Mouse (Mus musculus) neural tube, embryonic 13.5 days (tissue): ENCODE measurements around the gene Hist1h3g. TPM values are rescaled to one million over a fixed set of nuclear protein-coding genes. Genes with fewer than 3 reads are reported as not detected.
A peak's percentile ranks its signal among the peaks of the same experiment; 100 is the strongest.
"Not testable (repeated sequence)": the region's sequence is repeated elsewhere in the genome, so short reads cannot be mapped to it uniquely, and the experiment has no call there.

Experiments used
- ATAC-seq: fragments of 200-750 bp; cut with Nextera tagmentation; 2 replicates; pipeline ENCODE4 v1.8.0; 2017; ENCODE audit warnings: low read depth, mild to moderate bottlenecking, moderate TSS enrichment, moderate library complexity
- H3K27ac ChIP-seq: fragments of 300-500 bp; sonication (generic); replicated peaks from 2 replicates; pipeline ENCODE4 v1.5.1; 2015; ENCODE audit warnings: moderate library complexity, mild to moderate bottlenecking, inconsistent platforms
- H3K27me3 ChIP-seq: fragments of 300-500 bp; sonication (generic); 2 replicates; pipeline ENCODE4 v1.6.1; 2015; ENCODE audit warnings: mild to moderate bottlenecking, inconsistent platforms
- H3K36me3 ChIP-seq: fragments of 300-500 bp; sonication (generic); 2 replicates; pipeline ENCODE4 v1.6.1; 2015; ENCODE audit warnings: mild to moderate bottlenecking, inconsistent platforms
- H3K4me1 ChIP-seq: fragments of 300-500 bp; sonication (generic); replicated peaks from 2 replicates; pipeline ENCODE4 v1.6.1; 2015; ENCODE audit warnings: inconsistent platforms
- H3K4me2 ChIP-seq: fragments of 300-500 bp; sonication (generic); 2 replicates; pipeline ENCODE4 v1.6.1; 2015; ENCODE audit warnings: inconsistent platforms, mild to moderate bottlenecking, moderate library complexity
- H3K4me3 ChIP-seq: fragments of 300-500 bp; sonication (generic); 2 replicates; pipeline ENCODE4 v1.5.1; 2015; ENCODE audit warnings: mild to moderate bottlenecking, inconsistent platforms
- H3K9ac ChIP-seq: fragments of 300-500 bp; sonication (generic); 2 replicates; pipeline ENCODE4 v1.6.1; 2015; ENCODE audit warnings: moderate library complexity, mild to moderate bottlenecking, inconsistent platforms
- H3K9me3 ChIP-seq: fragments of 300-500 bp; sonication (generic); 2 replicates; pipeline ENCODE4 v1.6.1; 2016; ENCODE audit warnings: inconsistent platforms
- WGBS: fragments of 180-500 bp; shearing (Covaris S2); methylation state at CpG from one replicate; pipeline ENCODE4 v1.1.7; 2015; 5-methylcytosine and 5-hydroxymethylcytosine counted together
- polyA plus RNA-seq: library from polyadenylated mRNA; unstranded; fragments of >200 nt; fragmentation: Nextera tagmentation; extraction: Ambion mirVana; gene quantifications from 2 replicates; pipeline ENCODE4 v1.2.1, GENCODE M21; 2015

Gene Hist1h3g
- polyA plus RNA-seq, 1 experiment from 2014 or later: 1.3 TPM

DNA sequence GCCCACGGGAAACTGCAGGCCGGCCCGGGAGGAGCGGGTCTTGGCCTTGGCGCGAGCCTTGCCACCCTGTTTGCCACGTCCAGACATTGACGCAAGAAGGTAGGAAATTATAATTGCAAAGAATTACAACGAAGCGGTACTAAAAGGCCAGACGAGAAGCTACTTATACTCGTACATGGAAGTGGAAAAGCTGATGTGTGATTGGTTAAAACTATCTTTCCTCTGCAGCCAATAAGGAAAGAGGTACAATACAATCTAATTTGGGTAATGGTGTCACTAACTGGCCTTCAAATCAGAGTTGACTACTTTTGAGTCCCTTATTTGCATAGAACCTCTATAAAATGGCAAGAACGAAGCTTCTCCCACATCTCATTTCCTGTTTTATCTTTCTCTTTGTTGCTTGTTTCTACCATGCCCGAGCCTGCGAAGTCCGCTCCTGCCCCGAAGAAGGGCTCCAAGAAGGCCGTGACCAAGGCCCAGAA is 35.8 kb downstream of the Hist1h3g start, which contains the start of the genes Hist1h2ae and Hist1h2bg:
TSS of gene Hist1h2ae (minus strand) at position 199 of the 482 bp plus-strand sequence.
TSS of gene Hist1h2bg (plus strand) at position 375 of the 482 bp plus-strand sequence.
- H3K4me1 ChIP-seq: peaks cover 28% of the 10 kb centered on the region
- H3K4me2 ChIP-seq: peak within 1 kb of the TSS; percentile 81
- H3K27me3 ChIP-seq: no peaks in the 10 kb centered on the region
- H3K4me3 ChIP-seq: peak within 1 kb of the TSS; percentile 45
- no peaks in the 10 kb centered on the region for H3K9me3 ChIP-seq
- H3K9ac ChIP-seq: peak within 1 kb of the TSS; percentile 80
- no peaks in the 10 kb centered on the region for H3K36me3 ChIP-seq
- 0% methylated on average over 18 of the region's 18 CpGs for WGBS
- peak within 1 kb of the TSS; percentile 96 for H3K27ac ChIP-seq
- peak; percentile 91 for ATAC-seq

DNA sequence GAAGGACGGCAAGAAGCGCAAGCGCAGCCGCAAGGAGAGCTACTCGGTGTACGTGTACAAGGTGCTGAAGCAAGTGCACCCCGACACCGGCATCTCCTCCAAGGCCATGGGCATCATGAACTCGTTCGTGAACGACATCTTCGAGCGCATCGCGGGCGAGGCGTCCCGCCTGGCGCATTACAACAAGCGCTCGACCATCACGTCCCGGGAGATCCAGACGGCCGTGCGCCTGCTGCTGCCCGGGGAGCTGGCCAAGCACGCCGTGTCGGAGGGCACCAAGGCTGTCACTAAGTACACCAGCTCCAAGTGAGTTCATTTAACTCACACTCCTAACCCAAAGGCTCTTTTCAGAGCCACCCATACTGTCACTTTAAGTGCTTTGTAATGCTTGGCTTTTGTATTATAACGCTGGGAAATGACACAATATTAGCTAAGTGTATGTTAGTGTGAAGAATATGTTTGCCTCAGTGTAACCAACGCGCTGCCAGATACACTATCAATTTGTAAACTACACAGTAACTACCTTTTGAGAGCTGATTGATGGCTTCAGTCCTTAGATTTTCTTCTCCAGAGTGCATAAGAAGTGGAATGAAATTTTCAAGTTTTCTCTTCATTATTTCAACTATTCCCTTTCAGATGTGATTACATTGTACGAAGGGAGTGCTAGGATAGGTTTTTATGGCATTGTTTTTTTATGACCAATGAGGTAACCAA is 36.4 kb downstream of the Hist1h3g start:
- Histone ChIP-seq H3K27ac (peak overlapping the region; percentile 96), H3K9ac (peak overlapping the region; percentile 80), H3K4me2 (peak overlapping the region; percentile 81), H3K4me3 (peak overlapping the region; percentile 45), H3K4me1 (peaks cover 34% of the 10 kb centered on the region)
- not testable (repeated sequence) for H3K9me3 ChIP-seq, ATAC-seq, H3K27me3 ChIP-seq, H3K36me3 ChIP-seq
- under 1% methylated on average over 14 of the region's 34 CpGs for WGBS

DNA sequence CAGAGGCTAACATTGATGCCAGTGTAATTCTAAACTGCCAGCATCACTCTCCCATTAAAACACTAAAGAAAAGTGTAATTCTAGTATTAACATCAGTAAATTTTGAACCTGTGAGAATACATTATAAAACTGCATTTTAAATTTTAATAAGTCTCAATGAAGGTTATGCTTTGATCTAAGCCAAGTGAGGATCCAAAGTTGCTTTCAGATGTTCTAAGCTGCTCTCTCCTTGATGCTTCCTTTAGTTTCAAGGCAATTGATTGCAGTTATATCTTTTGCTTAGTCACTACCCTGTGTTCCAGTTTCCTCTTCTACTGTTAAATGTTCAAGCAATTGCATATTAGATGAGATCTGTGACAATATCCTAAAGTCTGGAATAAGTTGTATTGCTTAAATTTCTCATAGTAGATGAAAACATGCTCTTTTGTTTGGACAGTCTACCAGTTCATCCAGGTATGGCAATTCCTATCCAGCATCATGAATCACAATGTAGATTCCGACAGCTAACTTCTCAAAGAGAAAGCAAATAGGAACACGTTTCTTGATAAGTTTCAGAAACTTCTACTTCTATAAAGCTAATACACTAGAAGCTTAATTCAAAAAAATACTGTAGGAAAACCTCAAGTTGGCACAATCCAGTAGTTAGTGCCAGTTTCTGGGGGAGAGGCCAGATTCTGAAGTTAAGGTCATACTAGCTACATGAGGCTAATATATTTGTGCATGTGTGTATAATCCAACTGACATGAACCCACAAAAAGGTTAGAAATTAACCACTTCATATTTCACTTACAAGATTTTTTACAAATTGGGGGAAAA is 37.2 kb downstream of the Hist1h3g start:
- Histone ChIP-seq H3K9me3 (no peaks in the 10 kb centered on the region), H3K9ac (peak overlapping the region; percentile 80), H3K4me1 (peaks cover 42% of the 10 kb centered on the region), H3K4me2 (peak overlapping the region; percentile 81), H3K27ac (peak overlapping the region; percentile 96), H3K27me3 (no peaks in the 10 kb centered on the region), H3K36me3 (no peaks in the 10 kb centered on the region), H3K4me3 (peak overlapping the region; percentile 45)
- WGBS: 35% methylated on average over 2 of the region's 2 CpGs
- ATAC-seq: no peak

DNA sequence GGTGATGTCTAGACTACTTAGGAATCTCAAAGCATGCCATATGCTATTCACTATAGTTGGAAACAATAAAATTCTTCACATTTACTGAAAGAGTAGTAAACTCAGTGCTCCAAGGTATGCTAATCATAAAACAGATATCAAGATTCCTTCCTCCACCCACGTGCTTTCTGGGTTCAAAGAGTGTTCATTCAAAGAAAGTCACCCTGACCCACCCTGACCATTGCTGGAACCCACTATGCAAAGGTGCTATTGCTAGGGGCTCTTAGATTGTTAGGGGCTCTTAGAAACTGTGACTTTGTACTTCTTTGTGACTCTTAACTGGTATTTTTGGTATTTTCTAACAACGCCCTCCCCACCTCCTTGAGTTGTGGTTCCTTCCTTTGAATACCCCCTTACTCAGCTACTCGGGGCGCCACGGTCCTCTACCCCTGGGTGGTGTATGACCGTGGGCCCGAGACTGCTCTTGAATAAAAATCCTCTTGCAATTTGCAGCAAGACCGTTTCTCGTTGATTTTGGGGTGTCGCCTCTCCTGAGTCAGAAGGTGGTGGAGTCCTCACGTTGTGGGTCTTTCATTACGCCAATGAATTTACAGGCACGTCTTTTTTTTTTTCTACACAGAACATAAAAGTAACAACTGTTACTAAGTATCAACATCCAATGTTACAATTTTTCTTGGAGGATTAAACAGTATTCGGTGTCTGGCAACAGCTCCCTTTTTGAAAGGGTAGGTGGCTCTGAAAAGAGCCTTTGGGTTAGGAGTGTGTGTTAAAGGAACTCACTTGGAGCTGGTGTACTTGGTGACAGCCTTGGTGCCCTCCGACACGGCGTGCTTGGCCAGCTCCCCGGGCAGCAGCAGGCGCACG is 38.0 kb downstream of the Hist1h3g start:
- Histone ChIP-seq H3K4me1 (peaks cover 42% of the 10 kb centered on the region), H3K4me2 (peak overlapping the region; percentile 81), H3K4me3 (peak overlapping the region; percentile 45), H3K27ac (peak overlapping the region; percentile 96), H3K9ac (peak overlapping the region; percentile 80)
- WGBS: 11% methylated on average over 20 of the region's 20 CpGs
- H3K36me3 ChIP-seq, ATAC-seq, H3K27me3 ChIP-seq, H3K9me3 ChIP-seq: not testable (repeated sequence)

DNA sequence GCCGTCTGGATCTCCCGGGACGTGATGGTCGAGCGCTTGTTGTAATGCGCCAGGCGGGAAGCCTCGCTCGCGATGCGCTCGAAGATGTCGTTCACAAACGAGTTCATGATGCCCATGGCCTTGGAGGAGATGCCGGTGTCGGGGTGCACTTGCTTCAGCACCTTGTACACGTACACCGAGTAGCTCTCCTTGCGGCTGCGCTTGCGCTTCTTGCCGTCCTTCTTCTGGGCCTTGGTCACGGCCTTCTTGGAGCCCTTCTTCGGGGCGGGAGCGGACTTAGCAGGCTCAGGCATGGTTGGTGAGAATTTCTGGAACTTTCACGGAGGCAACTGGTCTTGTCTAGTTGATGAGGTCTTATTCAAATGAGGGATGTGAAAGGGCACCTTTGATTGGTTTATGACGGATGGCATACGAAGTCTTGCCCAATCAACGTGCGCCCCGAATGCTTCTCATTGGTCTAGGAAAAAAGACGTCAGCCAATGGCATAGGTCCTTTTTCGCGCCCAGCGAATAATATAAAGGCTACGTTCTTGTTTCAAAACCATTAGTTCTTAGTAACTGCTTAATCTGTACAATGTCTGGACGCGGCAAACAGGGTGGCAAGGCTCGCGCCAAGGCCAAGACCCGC is 38.8 kb downstream of the Hist1h3g start, which contains the start of the genes Hist1h2bf and Hist1h2ad:
TSS of gene Hist1h2bf (minus strand) at position 299 of the 627 bp plus-strand sequence.
TSS of gene Hist1h2ad (plus strand) at position 484 of the 627 bp plus-strand sequence.
- H3K27me3 ChIP-seq, H3K9me3 ChIP-seq, H3K36me3 ChIP-seq: not testable (repeated sequence)
- Histone ChIP-seq H3K4me3 (peak within 1 kb of the TSS; percentile 45), H3K4me1 (peaks cover 42% of the 10 kb centered on the region), H3K27ac (peak within 1 kb of the TSS; percentile 84), H3K9ac (peak within 1 kb of the TSS; percentile 80), H3K4me2 (peak within 1 kb of the TSS; percentile 81)
- under 1% methylated on average over 42 of the region's 42 CpGs for WGBS
- peak; percentile 88 for ATAC-seq

DNA sequence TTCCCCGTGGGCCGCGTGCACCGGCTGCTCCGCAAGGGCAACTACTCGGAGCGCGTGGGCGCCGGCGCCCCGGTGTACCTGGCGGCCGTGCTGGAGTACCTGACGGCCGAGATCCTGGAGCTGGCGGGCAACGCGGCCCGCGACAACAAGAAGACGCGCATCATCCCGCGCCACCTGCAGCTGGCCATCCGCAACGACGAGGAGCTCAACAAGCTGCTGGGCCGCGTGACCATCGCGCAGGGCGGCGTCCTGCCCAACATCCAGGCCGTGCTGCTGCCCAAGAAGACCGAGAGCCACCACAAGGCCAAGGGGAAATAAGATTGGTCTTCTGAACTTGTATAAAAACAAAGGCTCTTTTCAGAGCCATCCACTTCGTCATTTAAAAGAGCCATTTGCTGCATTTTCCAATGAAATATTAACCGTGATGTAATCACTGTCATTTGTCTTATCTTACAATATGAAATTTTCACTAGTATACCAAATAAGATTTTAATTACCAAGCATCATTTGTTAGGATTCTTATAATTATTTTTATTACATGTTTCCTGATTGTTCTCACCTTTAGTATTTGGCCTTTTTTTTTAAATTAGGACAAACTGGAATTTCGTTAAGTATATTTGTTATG is 39.4 kb downstream of the Hist1h3g start:
- Histone ChIP-seq H3K4me1 (peaks cover 42% of the 10 kb centered on the region), H3K9ac (peak overlapping the region; percentile 59; the same call in 1 of the 2 replicates), H3K4me2 (peak overlapping the region; percentile 81), H3K27ac (peak overlapping the region; percentile 84), H3K4me3 (peak overlapping the region; percentile 45)
- WGBS: under 1% methylated on average over 7 of the region's 39 CpGs
- ATAC-seq: peak; percentile 6; the same call in 1 of the 2 replicates
- H3K9me3 ChIP-seq, H3K27me3 ChIP-seq, H3K36me3 ChIP-seq: not testable (repeated sequence)

DNA sequence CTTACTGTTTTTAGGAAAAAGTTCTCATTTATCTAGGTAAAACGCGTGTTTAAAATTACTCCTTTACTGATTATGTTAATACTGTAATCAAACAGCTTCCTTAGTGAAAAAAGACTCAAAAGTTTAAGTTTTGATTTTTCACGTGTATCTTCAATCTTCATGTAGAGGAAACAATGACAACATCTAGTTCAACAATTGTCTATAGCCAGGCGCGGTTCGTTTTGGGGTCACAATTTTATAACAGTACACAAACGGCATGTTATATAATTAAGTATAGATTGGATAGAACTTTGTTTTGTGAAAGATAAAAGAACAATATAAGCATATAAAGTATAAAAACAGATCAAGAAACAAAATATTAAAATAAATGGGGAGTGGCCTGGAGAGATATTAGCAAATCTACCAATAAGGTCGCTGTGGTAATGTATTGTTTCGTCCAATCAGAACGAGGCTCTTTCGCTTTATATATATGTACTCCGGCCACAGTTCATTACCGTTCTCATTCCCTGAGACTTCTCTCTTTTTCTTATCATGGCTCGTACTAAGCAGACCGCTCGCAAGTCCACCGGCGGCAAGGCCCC is 40.1 kb downstream of the Hist1h3g start, which contains the start of gene Hist1h3d:
TSS of gene Hist1h3d (plus strand) at position 493 of the 581 bp plus-strand sequence.
- no peaks in the 10 kb centered on the region for H3K36me3 ChIP-seq
- peak within 1 kb of the TSS; percentile 42 for H3K4me3 ChIP-seq
- peaks cover 38% of the 10 kb centered on the region for H3K4me1 ChIP-seq
- H3K9me3 ChIP-seq: no peaks in the 10 kb centered on the region
- H3K27me3 ChIP-seq: no peaks in the 10 kb centered on the region
- H3K4me2 ChIP-seq: peak within 1 kb of the TSS; percentile 81
- H3K27ac ChIP-seq: peak within 1 kb of the TSS; percentile 84
- peak; percentile 60 for ATAC-seq
- under 1% methylated on average over 18 of the region's 18 CpGs for WGBS
- H3K9ac ChIP-seq: peak within 1 kb of the TSS; percentile 78

DNA sequence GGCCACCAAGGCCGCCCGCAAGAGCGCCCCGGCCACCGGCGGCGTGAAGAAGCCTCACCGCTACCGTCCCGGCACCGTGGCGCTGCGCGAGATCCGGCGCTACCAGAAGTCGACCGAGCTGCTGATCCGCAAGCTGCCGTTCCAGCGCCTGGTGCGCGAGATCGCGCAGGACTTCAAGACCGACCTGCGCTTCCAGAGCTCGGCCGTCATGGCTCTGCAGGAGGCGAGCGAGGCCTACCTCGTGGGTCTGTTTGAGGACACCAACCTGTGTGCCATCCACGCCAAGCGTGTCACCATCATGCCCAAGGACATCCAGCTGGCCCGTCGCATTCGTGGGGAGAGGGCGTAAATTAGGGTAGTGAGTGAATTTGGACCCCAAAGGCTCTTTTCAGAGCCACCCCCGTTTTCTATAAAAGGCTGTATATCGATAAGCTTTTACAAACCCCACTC is 40.7 kb downstream of the Hist1h3g start:
- Histone ChIP-seq H3K4me3 (peak overlapping the region; percentile 42), H3K4me1 (peaks cover 39% of the 10 kb centered on the region), H3K9ac (peak overlapping the region; percentile 78), H3K27ac (peak overlapping the region; percentile 81), H3K4me2 (peak overlapping the region; percentile 81)
- H3K36me3 ChIP-seq, H3K9me3 ChIP-seq, H3K27me3 ChIP-seq, ATAC-seq: not testable (repeated sequence)
- WGBS: under 1% methylated on average over 14 of the region's 40 CpGs

DNA sequence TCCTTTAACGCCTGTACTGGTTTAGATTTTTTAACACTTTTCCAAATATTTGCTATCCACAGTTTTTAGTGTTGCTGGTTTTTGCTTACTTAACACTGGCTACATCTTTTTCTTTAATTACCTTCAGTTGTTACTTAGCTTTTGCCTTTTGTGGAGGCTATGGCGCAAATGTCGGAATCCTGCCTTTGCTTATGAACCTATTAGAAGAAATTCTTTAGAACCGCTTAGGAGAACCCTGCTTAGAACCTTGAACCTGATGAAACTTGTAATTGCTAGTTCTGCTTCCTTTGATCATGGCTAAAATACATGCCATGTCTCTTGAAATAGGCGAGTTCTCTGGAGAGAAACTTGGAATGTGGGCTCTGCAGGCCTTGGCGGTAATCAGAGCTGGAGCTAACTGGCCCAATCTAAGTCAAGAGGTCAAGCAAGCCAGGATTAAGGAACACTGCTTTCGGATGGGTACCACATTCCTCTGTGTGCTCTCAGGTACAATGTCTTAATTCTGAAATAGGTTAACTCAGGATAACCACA is 41.2 kb downstream of the Hist1h3g start:
- no peaks in the 10 kb centered on the region for H3K27me3 ChIP-seq
- no peak for ATAC-seq
- peak overlapping the region; percentile 68 for H3K27ac ChIP-seq

More for the DNA sequence above, 41.2 kb downstream of the Hist1h3g start:
- no peaks in the 10 kb centered on the region for H3K36me3 ChIP-seq
- peak overlapping the region; percentile 78 for H3K9ac ChIP-seq
- H3K4me2 ChIP-seq: peak overlapping the region; percentile 81
- H3K4me1 ChIP-seq: peaks cover 41% of the 10 kb centered on the region
- 8% methylated on average over 7 of the region's 7 CpGs for WGBS
- H3K4me3 ChIP-seq: peak overlapping the region; percentile 42
- H3K9me3 ChIP-seq: no peaks in the 10 kb centered on the region
